Mouse (Mus musculus): ENCODE measurements around the gene Lrmp.

- TF ChIP-seq CTCF (IDR thresholded peaks at IDR 0.05; ENCODE audit: low read depth, low read length) (no peak), POLR2A (IDR thresholded peaks at IDR 0.05; ENCODE audit: borderline replicate concordance, low read depth, low read length) (no peak)
Observed at GRCm38 (mm10) chr6:145215826-145216225, 100.4 kb downstream of the Lrmp start.

Measured in bone marrow macrophage, adult 2 months (primary cell).